Mouse (Mus musculus): ENCODE measurements around the gene Gm44805. TPM values are rescaled to one million over a fixed set of nuclear protein-coding genes. Genes with fewer than 3 reads are reported as not detected.

Gm44805 gene
- polyA plus RNA-seq, 1 experiment = not detected

- peak; percentile 82 for DNase-seq (ENCODE audit: low spot score)
Observed at GRCm38 (mm10) chr7:19628536-19629360, 52.5 kb downstream of the Gm44805 start.

DNA sequence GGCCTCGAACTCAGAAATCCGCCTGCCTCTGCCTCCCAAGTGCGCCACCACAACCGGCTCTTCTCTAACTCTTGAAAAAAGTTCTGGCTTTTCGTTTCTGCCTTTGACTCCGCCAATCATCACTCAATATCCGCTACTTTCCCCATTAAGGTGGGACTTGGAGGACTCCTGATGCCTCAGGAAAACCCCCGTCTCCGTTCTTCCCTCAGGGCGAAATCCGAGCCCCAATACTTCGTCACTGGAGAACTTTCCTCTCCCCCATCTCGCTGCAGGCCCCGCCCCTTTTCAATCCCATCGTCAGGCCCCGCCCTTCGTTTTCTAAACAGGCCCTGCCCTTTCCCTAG is 53.1 kb downstream of the Gm44805 start:
- DNase-seq (ENCODE audit: low spot score) = no peak

DNA sequence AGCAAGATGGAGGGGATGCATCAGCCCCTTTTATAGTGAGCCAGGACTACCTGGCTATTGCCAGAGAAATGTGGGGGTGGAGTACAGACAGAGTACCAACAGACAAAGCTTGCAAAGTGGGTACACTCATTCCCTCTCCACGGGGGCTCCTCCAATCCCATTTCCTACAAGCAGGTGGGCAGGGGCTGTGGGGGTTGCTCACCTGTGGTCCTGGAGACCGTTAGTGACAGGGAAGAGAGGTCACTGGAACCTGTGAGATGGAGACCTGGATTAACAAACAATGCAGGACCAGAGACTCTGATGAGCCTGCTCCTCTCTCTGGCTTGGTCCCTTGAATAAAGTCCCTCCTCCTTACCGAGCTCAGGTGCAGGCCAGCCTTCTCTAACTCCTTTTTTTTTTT is 53.5 kb downstream of the Gm44805 start:
- no peak for DNase-seq (ENCODE audit: low spot score)

DNA sequence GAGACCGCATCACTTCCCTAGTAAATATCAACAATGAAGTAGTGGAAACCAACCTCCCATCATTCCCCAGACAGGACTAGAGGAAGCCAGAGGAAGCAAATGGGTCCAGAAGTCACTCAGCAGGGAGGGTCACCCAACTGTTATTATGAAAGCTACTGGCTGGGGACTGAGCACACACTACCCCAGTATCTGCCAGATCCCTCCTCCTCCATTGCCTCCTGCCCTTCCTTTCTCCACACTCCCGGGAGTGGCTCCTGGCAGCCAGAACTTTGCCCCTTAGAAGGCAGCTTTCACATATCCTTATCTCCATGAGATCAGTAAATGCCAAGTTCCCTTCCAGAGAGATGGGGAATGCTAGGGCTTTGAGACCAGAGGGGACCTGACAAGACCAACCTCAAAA is 57.8 kb downstream of the Gm44805 start:
- no peak for DNase-seq (ENCODE audit: low spot score)

- no peak for DNase-seq (ENCODE audit: low spot score)
Observed at GRCm38 (mm10) chr7:19622241-19622640, 59.0 kb downstream of the Gm44805 start.

Other genes with a start within 250 kb of the Gm44805 start
- gene Mark4, start 222.6 kb downstream of the Gm44805 start, polyA plus RNA-seq (2012; rRNA removed) = 13.3 and 19.4 TPM in 2 replicates
- 8.4 and 10.2 TPM in 2 replicates for gene Exoc3l2, start 218.1 kb downstream of the Gm44805 start, polyA plus RNA-seq (2012; rRNA removed)
- gene Bloc1s3, start 173.1 kb downstream of the Gm44805 start, polyA plus RNA-seq (2012; rRNA removed) = 6.6 and 7.4 TPM in 2 replicates
- 58.7 and 77.3 TPM in 2 replicates for gene Trappc6a, start 173.0 kb downstream of the Gm44805 start, polyA plus RNA-seq (2012; rRNA removed)
- 1.5 and 1.6 TPM in 2 replicates for gene Nkpd1, start 163.6 kb downstream of the Gm44805 start, polyA plus RNA-seq (2012; rRNA removed)
- gene Ppp1r37, start 118.3 kb downstream of the Gm44805 start, polyA plus RNA-seq (2012; rRNA removed) = 61.4 and 64.8 TPM in 2 replicates
- gene Zfp296, start 104.1 kb downstream of the Gm44805 start, polyA plus RNA-seq (2012; rRNA removed) = 6.2 and 7.0 TPM in 2 replicates
- gene Gemin7, start 103.8 kb downstream of the Gm44805 start, polyA plus RNA-seq (2012; rRNA removed) = 69.0 TPM in 2 replicates
- gene Clasrp, start 76.9 kb downstream of the Gm44805 start, polyA plus RNA-seq (2012; rRNA removed) = 68.9 and 76.5 TPM in 2 replicates
- gene Relb, start 52.0 kb downstream of the Gm44805 start, polyA plus RNA-seq (2012; rRNA removed) = 22.5 and 23.5 TPM in 2 replicates
- 54.8 and 64.2 TPM in 2 replicates for gene Clptm1, start 16.4 kb downstream of the Gm44805 start, polyA plus RNA-seq (2012; rRNA removed)
- 0.86 and 1.1 TPM in 2 replicates for gene Apoc2, start 3.5 kb downstream of the Gm44805 start, polyA plus RNA-seq (2012; rRNA removed)
- 0.19 and 0.28 TPM in 2 replicates for gene Apoc4, start 56 bp upstream of the Gm44805 start, polyA plus RNA-seq (2012; rRNA removed)
- 54.0 and 72.3 TPM in 2 replicates for gene Apoc1, start 11.2 kb upstream of the Gm44805 start, polyA plus RNA-seq (2012; rRNA removed)
- gene Apoe, start 17.8 kb upstream of the Gm44805 start, polyA plus RNA-seq (2012; rRNA removed) = 1,139 and 1,516 TPM in 2 replicates
- gene Tomm40, start 34.0 kb upstream of the Gm44805 start, polyA plus RNA-seq (2012; rRNA removed) = 50.6 and 62.6 TPM in 2 replicates
- 37.9 and 38.6 TPM in 2 replicates for gene Nectin2, start 69.1 kb upstream of the Gm44805 start, polyA plus RNA-seq (2012; rRNA removed)
- gene Bcam, start 89.6 kb upstream of the Gm44805 start, polyA plus RNA-seq (2012; rRNA removed) = 171 and 177 TPM in 2 replicates
- gene Cblc, start 115.4 kb upstream of the Gm44805 start, polyA plus RNA-seq (2012; rRNA removed) = 25.6 and 37.5 TPM in 2 replicates
- 10.8 and 10.9 TPM in 2 replicates for gene Bcl3, start 141.3 kb upstream of the Gm44805 start, polyA plus RNA-seq (2012; rRNA removed)
- 0.08 and 0.15 TPM in 2 replicates for gene Gm19345, start 170.6 kb upstream of the Gm44805 start, polyA plus RNA-seq (2012; rRNA removed)
- gene Ceacam16, start 179.9 kb upstream of the Gm44805 start, polyA plus RNA-seq (2012; rRNA removed) = 0.12 TPM in 1 of 2 replicates, not detected in the other
- 0.72 and 0.81 TPM in 2 replicates for gene Ceacam19, start 206.5 kb upstream of the Gm44805 start, polyA plus RNA-seq (2012; rRNA removed)
- 15.2 and 16.8 TPM in 2 replicates for gene Pvr, start 239.7 kb upstream of the Gm44805 start, polyA plus RNA-seq (2012; rRNA removed)